Mouse (Mus musculus): Measurements from ENCODE around the gene 4931422A03Rik. TPM values are rescaled to one million over a fixed set of nuclear protein-coding genes. Genes with fewer than 3 reads are reported as not detected.
"Not testable (repeated sequence)": the region's sequence is repeated elsewhere in the genome, so short reads cannot be mapped to it uniquely, and the experiment has no call there.

4931422A03Rik gene
- total RNA-seq, 2 experiments from 2014 or later, result not detected

DNA sequence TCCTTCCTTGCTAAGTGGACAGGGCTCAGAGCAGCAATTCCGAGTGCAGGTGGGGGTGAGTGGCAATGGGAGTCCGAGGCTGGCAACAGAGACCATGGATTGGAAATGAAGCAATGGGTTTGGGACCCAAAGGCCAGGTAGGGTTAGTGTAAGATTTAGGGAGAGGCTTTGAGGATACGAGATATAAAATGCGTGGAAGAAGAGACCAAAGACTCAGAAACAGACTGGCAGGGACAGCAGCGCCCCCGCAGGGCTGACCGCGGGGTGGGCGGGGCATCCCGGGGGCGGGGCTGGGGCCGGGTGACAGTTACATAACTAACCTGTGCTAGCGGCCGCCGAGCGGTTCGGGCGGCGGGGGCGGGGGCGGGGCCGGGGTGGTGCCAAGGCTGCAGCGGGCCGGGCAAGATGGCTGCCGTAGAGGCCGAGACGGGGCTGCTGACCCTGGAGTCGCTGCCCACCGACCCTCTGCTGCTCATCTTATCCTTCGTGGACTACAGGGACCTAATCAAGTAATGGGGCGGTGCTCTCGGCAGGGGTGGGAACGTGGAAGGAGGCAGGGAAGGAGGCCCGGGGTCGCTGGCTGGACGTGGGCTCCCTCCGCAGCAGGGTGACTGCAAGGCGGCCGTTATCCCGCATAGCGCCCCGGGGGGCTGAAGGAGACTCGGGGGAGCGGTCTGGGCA lies 563 bp downstream of the 4931422A03Rik start, which contains the start of gene Fbxo3:
Fbxo3 (plus strand) TSS at position 264 of the 681 bp plus-strand sequence.
- DNase-seq (ENCODE audit: low spot score in 2 of 2), result peak; percentile 79 to 86

DNA sequence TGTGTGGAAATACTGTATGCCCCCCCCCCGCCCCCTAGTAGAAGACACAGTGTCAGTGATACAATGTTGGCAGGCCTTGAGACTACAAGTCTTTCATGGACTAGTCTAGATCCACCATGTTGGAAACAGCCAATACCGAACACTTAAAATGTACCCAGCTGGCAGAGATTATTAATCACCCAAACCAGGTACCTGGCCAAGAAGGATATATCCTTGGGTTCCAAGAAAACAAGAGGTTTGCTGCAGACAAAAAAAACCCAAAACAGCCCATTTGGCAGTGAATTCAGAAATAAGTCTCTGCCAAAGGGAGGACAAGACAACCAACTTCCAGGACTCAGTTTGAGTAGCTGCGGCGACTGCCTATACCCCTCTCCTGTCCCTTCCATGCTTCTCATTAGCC lies 3.5 kb downstream of the 4931422A03Rik start:
- DNase-seq (ENCODE audit: low spot score in 2 of 2), result no peak

DNA sequence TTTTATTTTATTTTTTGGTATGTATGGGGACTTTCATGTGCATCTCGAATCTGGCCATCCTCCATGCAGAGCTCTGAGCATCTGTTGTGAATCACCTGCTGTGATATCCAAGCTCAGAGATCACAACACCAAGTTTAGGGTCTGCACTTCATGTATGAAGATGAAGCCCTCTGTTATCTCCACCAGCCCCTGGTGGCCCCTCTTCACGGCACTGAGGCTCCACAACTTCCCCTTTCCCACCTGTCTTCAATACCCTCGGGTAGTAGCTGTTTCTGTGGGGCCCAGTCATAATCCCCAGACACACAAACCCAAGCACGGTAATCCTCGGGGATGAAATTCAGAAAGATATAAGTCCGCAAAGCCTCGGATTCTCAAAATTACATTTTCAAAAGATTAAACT lies 5.1 kb downstream of the 4931422A03Rik start:
- no peak for DNase-seq (ENCODE audit: low spot score in 2 of 2)

GRCm38 (mm10) chr2:104008853-104009252 lies 19.3 kb downstream of the 4931422A03Rik start:
- not testable (repeated sequence) for DNase-seq (ENCODE audit: low spot score in 2 of 2)

- no peak for DNase-seq (ENCODE audit: low spot score in 2 of 2)
These were observed 20.2 kb downstream of the 4931422A03Rik start for GRCm38 (mm10) chr2:104007793-104008519.

GRCm38 (mm10) chr2:104002711-104003413 lies 25.3 kb downstream of the 4931422A03Rik start:
- DNase-seq (ENCODE audit: low spot score in 2 of 2), result peak; percentile 38 to 46

- DNase-seq (ENCODE audit: low spot score in 2 of 2), result no peak
These were observed 26.3 kb downstream of the 4931422A03Rik start for GRCm38 (mm10) chr2:104001861-104002260.

- no peak for DNase-seq (ENCODE audit: low spot score in 2 of 2)
These were observed 27.1 kb downstream of the 4931422A03Rik start for GRCm38 (mm10) chr2:104001076-104001475.

GRCm38 (mm10) chr2:103992618-103993332 lies 35.4 kb downstream of the 4931422A03Rik start:
- DNase-seq (ENCODE audit: low spot score in 2 of 2), result no peak

DNA sequence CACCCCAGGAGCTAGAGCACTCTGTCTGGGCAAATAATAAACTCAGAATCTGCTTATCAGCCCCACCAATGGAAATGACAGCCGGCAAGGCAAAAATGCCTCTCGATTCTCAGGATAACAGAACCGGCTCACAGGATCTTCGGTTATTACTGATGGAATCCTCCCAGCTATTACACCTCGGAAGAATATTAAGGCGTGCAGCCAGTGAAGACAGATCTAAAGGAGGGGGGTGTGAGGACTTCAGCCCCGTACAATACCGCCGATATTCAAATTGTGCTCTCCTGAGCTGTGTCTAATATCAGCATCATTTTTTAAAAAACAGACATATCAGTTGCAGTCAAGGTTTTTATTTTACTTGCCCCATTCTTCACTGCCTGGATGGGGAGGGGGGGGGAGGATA lies 36.0 kb downstream of the 4931422A03Rik start:
- no peak for DNase-seq (ENCODE audit: low spot score in 2 of 2)

GRCm38 (mm10) chr2:103991303-103991702 lies 36.9 kb downstream of the 4931422A03Rik start:
- no peak for DNase-seq (ENCODE audit: low spot score in 2 of 2)

DNA sequence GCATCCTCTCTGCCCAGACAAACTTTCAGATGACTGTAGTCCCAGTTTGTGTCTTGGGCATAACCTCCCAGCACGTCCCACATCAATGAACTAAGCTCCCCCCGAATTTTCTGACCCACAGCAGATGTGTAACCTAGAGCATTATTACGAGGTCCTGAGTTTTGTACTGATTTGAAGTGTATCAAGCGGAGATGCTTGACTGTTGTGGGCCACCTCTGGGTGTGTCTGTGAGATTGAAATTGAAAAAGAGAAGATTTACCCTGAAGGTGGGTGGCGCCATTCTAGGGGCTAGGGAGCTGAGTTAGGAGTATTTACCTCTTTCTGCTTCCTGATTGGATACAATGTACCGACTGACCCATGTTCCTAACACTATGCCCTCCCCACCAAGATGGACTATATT lies 38.4 kb downstream of the 4931422A03Rik start:
- no peak for DNase-seq (ENCODE audit: low spot score in 2 of 2)

- DNase-seq (ENCODE audit: low spot score in 2 of 2), result not testable (repeated sequence)
These were observed 40.6 kb downstream of the 4931422A03Rik start for GRCm38 (mm10) chr2:103987595-103987994.

DNA sequence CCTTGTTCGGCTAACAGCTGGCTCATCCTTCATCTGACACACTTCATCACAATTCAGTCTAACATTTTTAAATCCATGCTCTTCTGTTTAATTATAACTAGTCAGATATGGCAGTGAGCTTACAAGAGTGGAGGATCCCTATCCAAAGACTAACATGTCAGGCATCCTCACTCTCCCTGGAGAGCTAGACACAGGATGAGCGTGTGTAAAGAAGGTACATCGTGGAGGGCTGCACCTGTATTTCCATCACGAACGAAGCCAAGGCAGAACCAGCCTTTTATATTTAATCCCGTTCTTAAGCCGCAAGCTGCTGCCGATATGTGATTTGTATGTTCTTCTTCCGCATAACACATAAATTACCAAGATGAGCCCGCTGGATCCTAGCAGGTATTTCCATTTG lies 45.0 kb downstream of the 4931422A03Rik start:
- DNase-seq (ENCODE audit: low spot score in 2 of 2), result no peak

DNA sequence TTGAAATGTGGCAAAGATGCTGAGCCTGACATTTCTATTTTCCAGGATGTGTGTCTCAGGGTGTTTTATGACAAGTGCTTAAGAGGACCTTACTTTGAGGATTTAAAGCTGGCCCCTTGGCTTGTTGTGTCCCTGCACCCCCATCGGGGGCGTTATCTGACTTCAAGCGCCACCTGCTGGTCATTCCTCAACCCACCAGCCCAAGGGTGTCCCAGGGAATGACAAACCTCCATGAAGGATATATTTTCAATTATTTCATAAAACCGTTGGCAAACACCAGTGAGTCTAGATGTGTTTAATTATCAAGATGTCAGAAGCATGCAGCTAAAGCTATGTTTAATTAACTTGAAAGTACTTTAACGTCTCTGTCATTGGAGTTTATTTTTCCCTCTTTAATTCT lies 45.9 kb downstream of the 4931422A03Rik start:
- peak; percentile 82 to 83 for DNase-seq (ENCODE audit: low spot score in 2 of 2)

- DNase-seq (ENCODE audit: low spot score in 2 of 2), result no peak
These were observed 50.4 kb downstream of the 4931422A03Rik start for GRCm38 (mm10) chr2:103977716-103978115.

DNA sequence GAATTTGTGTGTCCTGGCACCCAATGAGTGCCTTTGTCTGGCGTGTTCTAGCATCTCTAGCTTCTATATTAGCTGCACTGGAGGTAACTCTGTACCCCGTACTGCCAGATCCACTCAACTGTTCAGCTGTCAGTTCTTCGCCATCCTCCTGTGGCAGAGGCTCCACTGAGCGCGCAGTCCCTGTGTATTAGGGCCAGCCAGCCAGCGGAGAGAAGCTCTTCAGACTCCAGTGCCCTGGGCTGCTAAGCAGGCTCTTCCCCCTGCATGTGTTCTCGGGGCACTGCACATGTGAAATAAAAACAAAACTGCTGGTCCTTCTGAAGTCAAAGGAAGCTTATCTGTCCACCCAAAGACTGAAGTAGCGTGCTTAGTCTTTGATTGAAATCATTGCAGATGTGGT lies 50.9 kb downstream of the 4931422A03Rik start:
- DNase-seq (ENCODE audit: low spot score in 2 of 2), result no peak

DNA sequence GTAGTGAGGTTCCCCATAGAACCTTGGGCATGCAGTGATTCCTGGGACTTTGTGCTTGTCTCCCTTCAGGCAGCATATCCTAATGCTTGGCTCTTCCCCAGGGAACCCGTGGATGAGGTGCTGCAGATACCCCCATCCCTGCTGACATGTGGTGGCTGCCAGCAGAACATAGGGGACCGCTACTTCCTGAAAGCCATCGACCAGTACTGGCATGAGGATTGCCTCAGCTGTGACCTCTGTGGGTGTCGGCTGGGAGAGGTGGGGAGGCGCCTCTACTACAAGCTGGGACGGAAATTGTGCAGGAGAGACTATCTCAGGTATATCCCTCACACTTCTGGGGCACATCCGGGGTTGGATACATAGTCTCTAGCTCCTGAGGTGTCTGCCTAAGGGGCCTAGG lies 52.3 kb downstream of the 4931422A03Rik start:
- DNase-seq (ENCODE audit: low spot score in 2 of 2), result no peak

DNA sequence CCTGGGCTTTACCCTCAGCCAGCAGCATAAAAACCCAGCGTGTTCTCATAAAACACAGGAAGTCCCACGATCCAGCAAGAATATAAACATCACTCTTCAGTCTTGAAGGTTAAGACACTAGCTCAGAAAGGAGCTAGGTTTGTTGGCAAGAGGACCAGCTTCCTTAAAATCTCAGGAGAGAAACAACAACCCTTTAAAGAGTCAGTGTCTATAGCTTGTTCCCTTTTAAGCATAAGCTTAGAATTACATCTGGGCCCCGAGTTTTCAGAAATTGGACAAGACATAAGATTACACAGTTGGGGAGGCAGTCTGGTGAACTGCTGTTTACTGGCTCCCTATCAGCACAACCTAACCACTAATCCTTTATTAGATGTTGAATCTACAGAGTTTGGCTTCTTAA lies 56.3 kb downstream of the 4931422A03Rik start:
- no peak for DNase-seq (ENCODE audit: low spot score in 2 of 2)

DNA sequence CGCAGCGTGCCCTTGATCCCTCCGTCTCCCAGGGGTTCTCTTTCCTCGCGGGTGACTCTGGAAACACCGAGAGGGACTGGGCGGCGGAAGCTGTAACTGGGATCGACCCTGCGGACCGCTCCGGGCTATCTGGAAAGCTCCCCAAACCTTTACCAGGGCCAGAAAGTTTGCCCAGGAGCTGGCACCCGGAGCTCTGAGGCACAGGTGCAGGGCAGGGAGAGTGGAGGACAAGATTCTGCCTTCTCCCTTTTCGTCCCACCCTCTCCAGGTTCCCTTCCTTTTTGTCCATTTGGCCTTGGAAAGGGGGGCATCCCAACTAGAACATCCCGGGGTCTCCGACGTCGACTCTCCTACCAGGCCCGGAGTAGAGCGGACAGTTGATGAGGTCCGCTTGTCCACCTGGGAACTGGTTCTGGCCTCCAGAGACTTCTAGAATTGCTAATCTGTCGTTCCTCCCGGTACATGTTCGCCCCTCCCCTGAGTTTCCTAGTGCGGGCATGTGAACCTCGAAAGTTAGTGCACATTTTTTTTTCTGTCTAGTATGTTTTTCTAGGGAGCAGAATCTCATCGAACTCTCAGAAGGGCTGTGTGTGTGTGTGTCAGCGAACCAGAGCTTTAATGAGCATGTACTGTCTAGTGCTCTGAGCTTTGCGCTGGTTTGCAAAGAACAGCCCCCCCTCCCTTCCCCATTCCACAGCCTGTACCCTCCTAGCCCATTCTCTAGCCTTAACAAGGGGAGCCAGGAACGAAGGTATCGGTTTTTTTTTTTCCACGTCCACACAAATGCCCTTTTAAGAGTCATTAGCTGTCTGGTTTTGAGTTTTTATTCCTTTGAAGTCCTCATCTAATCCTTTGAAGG lies 57.1 kb downstream of the 4931422A03Rik start:
- DNase-seq (ENCODE audit: low spot score in 2 of 2), result peak; percentile 10 to 25
